Mouse (Mus musculus) myocyte (in vitro differentiated cells): ENCODE data around the gene Hsd17b13. TPM values are rescaled to one million over a fixed set of nuclear protein-coding genes. Genes with fewer than 3 reads are reported as not detected.
"Not testable (repeated sequence)": the region's sequence is repeated elsewhere in the genome, so short reads cannot be mapped to it uniquely, and the experiment has no call there.

ENCODE experiments used
- H3K27me3 ChIP-seq: one replicate; pipeline ENCODE4 v1.6.1; 2011; ENCODE audit not compliant: control insufficient read depth, insufficient read depth, insufficient read length
- H3K36me3 ChIP-seq: one replicate; pipeline ENCODE4 v1.6.1; 2011; ENCODE audit not compliant: control insufficient read depth, insufficient read depth
- H3K4me2 ChIP-seq: one replicate; pipeline ENCODE4 v1.6.1; 2011; ENCODE audit warnings: low read depth, control low read depth
- H3K4me3 ChIP-seq: one replicate; pipeline ENCODE4 v1.5.1; 2011; ENCODE audit warnings: mild to moderate bottlenecking, control low read depth, moderate library complexity
- H3K79me2 ChIP-seq: one replicate; pipeline ENCODE4 v1.6.1; 2011; ENCODE audit not compliant: control insufficient read depth, insufficient read depth
- H3ac ChIP-seq: one replicate; pipeline ENCODE4 v1.6.1; 2011; ENCODE audit not compliant: control insufficient read depth, insufficient read length
- CEBPB ChIP-seq: IDR thresholded peaks from 2 replicates; pipeline ENCODE4 v1.6.1; 2011; ENCODE audit warnings: mild to moderate bottlenecking, moderate library complexity; ENCODE audit not compliant: poor library complexity, insufficient read depth, severe bottlenecking
- E2F4 ChIP-seq: IDR thresholded peaks from one replicate; pipeline ENCODE4 v1.6.1; 2011; ENCODE audit warnings: mild to moderate bottlenecking, control low read depth, moderate library complexity; ENCODE audit not compliant: insufficient read depth
- MAX ChIP-seq: IDR thresholded peaks from one replicate; pipeline ENCODE4 v1.6.1; 2011; ENCODE audit warnings: low read depth, mild to moderate bottlenecking, control low read depth
- MYOD1 ChIP-seq, 3 experiments: IDR thresholded peaks; one replicate each; pipeline ENCODE4 v1.6.1; 2011; ENCODE audit warnings: control low read depth in 2 of 3, low read depth in 2 of 3, mild to moderate bottlenecking in 2 of 3, moderate library complexity in 1 of 3; ENCODE audit not compliant: insufficient read length in 2 of 3, control insufficient read depth in 1 of 3
- MYOG ChIP-seq, 3 experiments: IDR thresholded peaks; one replicate each; pipeline ENCODE4 v1.6.1; 2011; ENCODE audit warnings: control low read depth in 2 of 3, low read depth in 2 of 3, mild to moderate bottlenecking in 2 of 3; ENCODE audit not compliant: insufficient read length in 2 of 3, control insufficient read depth in 1 of 3, insufficient read depth in 1 of 3
- POLR2A ChIP-seq: IDR thresholded peaks from one replicate; pipeline ENCODE4 v1.6.1; 2011; ENCODE audit warnings: low read depth, mild to moderate bottlenecking, control low read depth, moderate library complexity; ENCODE audit not compliant: insufficient read length
- POLR2AphosphoS2 ChIP-seq: IDR thresholded peaks from one replicate; pipeline ENCODE4 v1.6.1; 2011; ENCODE audit warnings: low read depth, control low read depth; ENCODE audit not compliant: insufficient read length
- REST ChIP-seq: IDR thresholded peaks from one replicate; pipeline ENCODE4 v1.6.1; 2011; ENCODE audit warnings: mild to moderate bottlenecking, control low read depth, moderate library complexity; ENCODE audit not compliant: insufficient read depth, insufficient read length
- SRF ChIP-seq: IDR thresholded peaks from one replicate; pipeline ENCODE4 v1.6.1; 2011; ENCODE audit warnings: low read depth; ENCODE audit not compliant: control insufficient read depth, insufficient read length
- TCF12 ChIP-seq: IDR thresholded peaks from one replicate; pipeline ENCODE4 v1.6.1; 2011; ENCODE audit warnings: mild to moderate bottlenecking, control low read depth; ENCODE audit not compliant: poor library complexity, insufficient read depth, severe bottlenecking
- TCF3 ChIP-seq: IDR thresholded peaks from one replicate; pipeline ENCODE4 v1.6.1; 2011; ENCODE audit warnings: low read depth, control low read depth; ENCODE audit not compliant: insufficient read length
- USF1 ChIP-seq: IDR thresholded peaks from one replicate; pipeline ENCODE4 v1.6.1; 2011; ENCODE audit warnings: low read depth, mild to moderate bottlenecking, control low read depth, moderate library complexity
- polyA plus RNA-seq: library from polyadenylated mRNA; unstranded; fragments of >200 nt; fragmentation: generic; extraction: Trizol; gene quantifications from one replicate; pipeline ENCODE4 v1.2.1, GENCODE M21; 2012; ENCODE audit warnings: missing spikeins

Gene Hsd17b13
- polyA plus RNA-seq, 1 experiment, result 0.53 TPM

- no peak overlapping the region for H3K4me3 ChIP-seq
Measured at GRCm38 (mm10) chr5:103953135-103954083, 23.8 kb downstream of the Hsd17b13 start.

GRCm38 (mm10) chr5:103950138-103950537 is 27.1 kb downstream of the Hsd17b13 start:
- H3K27me3 ChIP-seq, H3K36me3 ChIP-seq, H3K4me2 ChIP-seq, H3K4me3 ChIP-seq, H3K79me2 ChIP-seq, H3ac ChIP-seq: not testable (repeated sequence)
- TF ChIP-seq REST, result peak; percentile 60

More at GRCm38 (mm10) chr5:103953135-103954083, 23.8 kb downstream of the Hsd17b13 start:
- peak overlapping the region; percentile 58 for H3K4me2 ChIP-seq
- TF ChIP-seq REST (no peak), MYOD1 (IDR thresholded peaks at IDR 0.05; ENCODE audit: control insufficient read depth in 1 of 3, insufficient read length in 2 of 3, low read depth in 2 of 3) (peak in 1 of 3 experiments; percentile 35), CEBPB (peak; percentile 75; the same call in 1 of the 2 replicates), SRF (peak; percentile 5), MYOG (IDR thresholded peaks at IDR 0.05; ENCODE audit: control insufficient read depth in 1 of 3, insufficient read depth in 1 of 3, insufficient read length in 2 of 3, low read depth in 2 of 3) (peak in 1 of 3 experiments; percentile 31), TCF3 (no peak), MAX (no peak), POLR2A (no peak), USF1 (no peak), TCF12 (no peak), E2F4 (no peak), POLR2AphosphoS2 (no peak)
- H3K36me3 ChIP-seq, result no peaks in the 10 kb centered on the region
- no peak overlapping the region for H3ac ChIP-seq
- H3K79me2 ChIP-seq, result no peaks in the 10 kb centered on the region
- no peaks in the 10 kb centered on the region for H3K27me3 ChIP-seq

GRCm38 (mm10) chr5:103943183-103943582 is 34.0 kb downstream of the Hsd17b13 start:
- Histone ChIP-seq H3ac (no peak overlapping the region), H3K79me2 (no peaks in the 10 kb centered on the region), H3K4me2 (no peak overlapping the region), H3K27me3 (peaks cover 11% of the 10 kb centered on the region), H3K4me3 (no peak overlapping the region), H3K36me3 (no peaks in the 10 kb centered on the region)
- TF ChIP-seq TCF12 (no peak), E2F4 (no peak), REST (no peak), USF1 (no peak), TCF3 (no peak), POLR2A (no peak), SRF (no peak), POLR2AphosphoS2 (no peak), MYOD1 (IDR thresholded peaks at IDR 0.05; ENCODE audit: control insufficient read depth in 1 of 3, insufficient read length in 2 of 3, low read depth in 2 of 3) (no peak), MYOG (IDR thresholded peaks at IDR 0.05; ENCODE audit: control insufficient read depth in 1 of 3, insufficient read depth in 1 of 3, insufficient read length in 2 of 3, low read depth in 2 of 3) (no peak), MAX (no peak)

DNA sequence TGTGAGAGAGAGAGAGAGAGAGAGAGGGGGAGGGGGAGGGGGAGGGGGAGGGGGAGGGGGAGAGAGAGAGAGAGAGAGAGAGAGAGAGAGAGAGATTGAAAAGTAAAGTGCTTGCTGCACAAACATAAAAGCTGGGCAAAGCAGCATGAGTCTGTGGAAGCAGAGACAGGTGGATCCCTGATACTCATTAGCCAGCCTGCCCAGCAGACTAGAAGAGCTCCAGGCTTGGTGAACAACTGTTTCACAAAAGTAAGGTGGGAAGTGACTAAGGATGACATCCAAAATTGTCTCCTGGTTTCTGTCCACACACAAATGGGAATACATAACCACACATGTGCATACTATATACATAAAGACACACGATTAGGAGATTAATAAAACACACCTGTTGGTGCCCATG is 37.4 kb downstream of the Hsd17b13 start:
- Histone ChIP-seq H3K4me2 (no peak overlapping the region), H3ac (no peak overlapping the region), H3K4me3 (no peak overlapping the region), H3K79me2 (no peaks in the 10 kb centered on the region), H3K27me3 (peaks cover 11% of the 10 kb centered on the region), H3K36me3 (no peaks in the 10 kb centered on the region)
- TF ChIP-seq MYOG (IDR thresholded peaks at IDR 0.05; ENCODE audit: control insufficient read depth in 1 of 3, insufficient read depth in 1 of 3, insufficient read length in 2 of 3, low read depth in 2 of 3), result no peak
- no peak for TF ChIP-seq SRF
- no peak for TF ChIP-seq MYOD1 (IDR thresholded peaks at IDR 0.05; ENCODE audit: control insufficient read depth in 1 of 3, insufficient read length in 2 of 3, low read depth in 2 of 3)
- no peak for TF ChIP-seq REST
- no peak for TF ChIP-seq POLR2A
- TF ChIP-seq E2F4, result no peak
- TF ChIP-seq POLR2AphosphoS2, result no peak

DNA sequence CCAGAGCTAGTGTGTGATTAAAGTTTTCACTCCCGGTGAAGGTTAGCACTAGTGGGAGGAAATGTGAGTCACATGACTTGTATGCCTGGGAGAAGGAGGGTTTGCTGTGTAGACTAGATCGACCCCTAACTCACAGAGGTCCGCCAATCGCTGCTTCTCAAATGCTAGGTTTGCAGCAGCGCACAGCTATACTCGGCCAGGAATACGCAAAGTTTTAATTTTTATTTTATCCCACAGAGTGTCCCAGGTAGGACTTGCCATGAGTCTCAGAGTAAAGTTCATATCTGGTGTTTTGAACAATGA is 37.9 kb downstream of the Hsd17b13 start:
- Histone ChIP-seq H3K79me2 (no peaks in the 10 kb centered on the region), H3K4me2 (no peak overlapping the region), H3K27me3 (peaks cover 11% of the 10 kb centered on the region), H3ac (no peak overlapping the region), H3K36me3 (no peaks in the 10 kb centered on the region), H3K4me3 (no peak overlapping the region)
- TF ChIP-seq MYOD1 (IDR thresholded peaks at IDR 0.05; ENCODE audit: control insufficient read depth in 1 of 3, insufficient read length in 2 of 3, low read depth in 2 of 3) (no peak), POLR2A (no peak), SRF (no peak), TCF12 (no peak), MAX (no peak), E2F4 (no peak), MYOG (IDR thresholded peaks at IDR 0.05; ENCODE audit: control insufficient read depth in 1 of 3, insufficient read depth in 1 of 3, insufficient read length in 2 of 3, low read depth in 2 of 3) (no peak), USF1 (no peak), POLR2AphosphoS2 (no peak), REST (no peak), TCF3 (no peak), CEBPB (no peak)
